Mouse (Mus musculus) telencephalon, adult 2 months (tissue): ENCODE data around the gene Ifi214.
"Not testable (repeated sequence)": the region's sequence is repeated elsewhere in the genome, so short reads cannot be mapped to it uniquely, and the experiment has no call there.

Experiments
- DNase-seq: peaks from one replicate; pipeline ENCODE4 v3.0.0-alpha.2; 2011; ENCODE audit warnings: low read depth, low spot score

The Ifi214 gene

GRCm38 (mm10) chr1:173535791-173536190, at the start of gene Ifi214:
Gene Ifi214, minus strand, starts transcription at chr1:173535957.
- DNase-seq: not testable (repeated sequence)

- no peak for DNase-seq
Observed at GRCm38 (mm10) chr1:173579921-173580585, 44.3 kb upstream of the Ifi214 start.

- DNase-seq: no peak
Observed at GRCm38 (mm10) chr1:173579079-173579478, 43.3 kb upstream of the Ifi214 start.

GRCm38 (mm10) chr1:173550491-173551050, 14.8 kb upstream of the Ifi214 start:
- not testable (repeated sequence) for DNase-seq

- not testable (repeated sequence) for DNase-seq
Observed at GRCm38 (mm10) chr1:173548798-173549197, 13.0 kb upstream of the Ifi214 start.

- DNase-seq: no peak
Observed at GRCm38 (mm10) chr1:173521452-173521851, 14.3 kb downstream of the Ifi214 start.

- DNase-seq: not testable (repeated sequence)
Observed at GRCm38 (mm10) chr1:173510595-173510994, 25.2 kb downstream of the Ifi214 start.

GRCm38 (mm10) chr1:173491483-173491882, 44.3 kb downstream of the Ifi214 start:
- not testable (repeated sequence) for DNase-seq

GRCm38 (mm10) chr1:173490812-173491480, 44.8 kb downstream of the Ifi214 start, which contains the start of gene Ifi206:
Gene Ifi206, minus strand, starts transcription at chr1:173491041.
- DNase-seq: not testable (repeated sequence)

- not testable (repeated sequence) for DNase-seq
Observed at GRCm38 (mm10) chr1:173481182-173481574, 54.6 kb downstream of the Ifi214 start.

- not testable (repeated sequence) for DNase-seq
Observed at GRCm38 (mm10) chr1:173480399-173481181, 55.2 kb downstream of the Ifi214 start.
